Mouse (Mus musculus) lung, embryonic 16.5 days (tissue): ENCODE data around the gene Smarca4. TPM values are rescaled to one million over a fixed set of nuclear protein-coding genes. Genes with fewer than 3 reads are reported as not detected.
"Not testable (repeated sequence)": the region's sequence is repeated elsewhere in the genome, so short reads cannot be mapped to it uniquely, and the experiment has no call there.

Experiments
- ATAC-seq: fragments of 200-750 bp; cut with Nextera tagmentation; 2 replicates; pipeline ENCODE4 v1.8.0; 2017; ENCODE audit warnings: low read depth, mild to moderate bottlenecking, moderate library complexity
- H3K27ac ChIP-seq: fragments of 300-500 bp; sonication (generic); 2 replicates; pipeline ENCODE4 v1.5.1; 2014; ENCODE audit warnings: mild to moderate bottlenecking, control low read depth, low read length
- H3K27me3 ChIP-seq: fragments of 300-500 bp; sonication (generic); 2 replicates; pipeline ENCODE4 v1.6.1; 2014; ENCODE audit warnings: low read depth, low read length, mixed read lengths; ENCODE audit not compliant: control insufficient read depth, insufficient read depth
- H3K36me3 ChIP-seq: fragments of 300-500 bp; sonication (generic); 2 replicates; pipeline ENCODE4 v1.6.1; 2014; ENCODE audit warnings: low read length; ENCODE audit not compliant: control insufficient read depth, insufficient read depth
- H3K4me1 ChIP-seq: fragments of 300-500 bp; sonication (generic); replicated peaks from 2 replicates; pipeline ENCODE4 v1.6.1; 2014; ENCODE audit warnings: low read length, mixed read lengths; ENCODE audit not compliant: control insufficient read depth, insufficient read depth
- H3K4me2 ChIP-seq: fragments of 300-500 bp; sonication (generic); 2 replicates; pipeline ENCODE4 v1.6.1; 2014; ENCODE audit warnings: low read depth, low read length, control low read depth
- H3K4me3 ChIP-seq: fragments of 300-500 bp; sonication (generic); 2 replicates; pipeline ENCODE4 v1.5.1; 2014; ENCODE audit warnings: mild to moderate bottlenecking, low read length, control low read depth
- H3K9ac ChIP-seq: fragments of 300-500 bp; sonication (generic); 2 replicates; pipeline ENCODE4 v1.6.1; 2014; ENCODE audit warnings: low read length, control low read depth
- H3K9me3 ChIP-seq: fragments of 300-500 bp; sonication (generic); 2 replicates; pipeline ENCODE4 v1.6.1; 2016; ENCODE audit warnings: low read length; ENCODE audit not compliant: control insufficient read depth
- WGBS: fragments of 180-500 bp; shearing (Covaris S2); extraction: QIAGEN DNeasy Blood & Tissue Kit; methylation state at CpG from one replicate; pipeline ENCODE4 v1.1.7; 2014; 5-methylcytosine and 5-hydroxymethylcytosine counted together
- polyA plus RNA-seq: library from polyadenylated mRNA; unstranded; fragments of >200 nt; fragmentation: Nextera tagmentation; extraction: Ambion mirVana; gene quantifications from 2 replicates; pipeline ENCODE4 v1.2.1, GENCODE M21; 2015

Smarca4 gene
- polyA plus RNA-seq, 1 experiment from 2014 or later, result 74.0 TPM

DNA sequence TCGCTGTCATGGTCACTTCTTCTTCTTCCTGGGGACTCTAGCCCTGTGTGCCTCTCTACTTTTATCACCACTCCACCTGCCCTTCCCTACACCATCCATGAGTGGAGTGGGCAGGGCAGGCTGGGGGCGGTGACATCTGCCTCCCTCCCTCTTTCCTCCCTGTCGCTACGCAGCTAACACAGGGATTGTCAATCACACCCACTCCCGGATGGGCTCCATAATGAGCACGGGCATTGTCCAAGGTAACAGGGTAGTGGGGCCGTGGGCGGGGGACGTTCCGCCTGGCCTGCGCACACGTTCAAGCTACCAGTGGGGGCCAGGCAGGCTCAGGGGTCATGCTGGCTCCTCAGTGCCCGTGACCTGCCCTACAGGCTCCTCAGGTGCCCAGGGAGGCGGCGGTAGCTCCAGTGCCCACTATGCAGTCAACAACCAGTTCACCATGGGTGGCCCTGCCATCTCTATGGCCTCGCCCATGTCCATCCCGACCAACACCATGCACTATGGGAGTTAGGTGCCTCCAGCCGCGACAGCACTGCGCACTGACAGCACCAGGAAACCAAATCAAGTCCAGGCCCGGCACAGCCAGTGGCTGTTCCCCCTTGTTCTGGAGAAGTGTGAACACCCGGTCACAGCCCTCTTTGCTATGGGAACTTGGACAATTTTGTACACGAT is 28.2 kb upstream of the Smarca4 start:
- H3K36me3 ChIP-seq, result peaks cover 49% of the 10 kb centered on the region
- 83% methylated on average over 23 of the region's 23 CpGs for WGBS
- H3K4me3 ChIP-seq, result no peak overlapping the region
- no peak overlapping the region for H3K9ac ChIP-seq
- H3K4me1 ChIP-seq, result peaks cover 6% of the 10 kb centered on the region; the same call in 1 of the 2 replicates
- H3K27ac ChIP-seq, result no peak overlapping the region
- H3K9me3 ChIP-seq, result no peaks in the 10 kb centered on the region
- no peak overlapping the region for H3K4me2 ChIP-seq
- ATAC-seq, result no peak
- no peaks in the 10 kb centered on the region for H3K27me3 ChIP-seq

DNA sequence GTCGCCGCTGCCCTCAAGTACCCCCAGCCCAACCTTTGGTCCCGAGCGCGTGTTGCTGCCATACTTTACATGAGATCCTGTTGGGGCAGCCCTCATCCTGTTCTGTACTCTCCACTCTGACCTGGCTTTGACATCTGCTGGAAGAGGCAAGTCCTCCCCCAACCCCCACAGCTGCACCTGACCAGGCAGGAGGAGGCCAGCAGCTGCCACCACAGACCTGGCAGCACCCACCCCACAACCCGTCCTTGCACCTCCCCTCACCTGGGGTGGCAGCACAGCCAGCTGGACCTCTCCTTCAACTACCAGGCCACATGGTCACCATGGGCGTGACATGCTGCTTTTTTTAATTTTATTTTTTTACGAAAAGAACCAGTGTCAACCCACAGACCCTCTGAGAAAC is 27.6 kb upstream of the Smarca4 start:
- peaks cover 6% of the 10 kb centered on the region; the same call in 1 of the 2 replicates for H3K4me1 ChIP-seq
- no peak overlapping the region for H3K4me2 ChIP-seq
- H3K4me3 ChIP-seq, result no peak overlapping the region
- no peak for ATAC-seq
- peaks cover 44% of the 10 kb centered on the region for H3K36me3 ChIP-seq
- H3K27ac ChIP-seq, result no peak overlapping the region
- 83% methylated on average over 8 of the region's 8 CpGs for whole genome bisulfite sequencing
- no peak overlapping the region for H3K9ac ChIP-seq
- no peaks in the 10 kb centered on the region for H3K27me3 ChIP-seq
- H3K9me3 ChIP-seq, result no peaks in the 10 kb centered on the region

DNA sequence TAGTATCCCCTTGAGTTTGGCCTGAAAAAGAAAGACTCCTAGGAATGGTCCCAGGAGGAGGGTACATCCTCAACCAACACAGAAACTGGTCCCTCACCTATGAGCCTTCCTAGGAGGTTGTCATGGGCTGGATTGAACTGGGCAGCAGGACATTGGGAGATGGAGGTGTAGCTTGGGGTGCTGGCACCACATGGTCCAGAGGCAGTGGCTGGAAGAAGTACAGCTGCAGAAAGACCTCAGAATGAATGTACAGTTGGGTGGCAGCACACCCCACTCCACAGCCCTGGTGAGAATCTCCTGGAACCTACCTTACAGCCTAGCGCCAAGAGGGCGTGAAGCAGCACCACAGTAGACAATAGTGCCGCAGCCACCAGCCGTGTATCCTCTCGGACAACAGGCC is 26.4 kb upstream of the Smarca4 start:
- H3K36me3 ChIP-seq, result peaks cover 36% of the 10 kb centered on the region
- H3K27me3 ChIP-seq, result no peaks in the 10 kb centered on the region
- WGBS, result 86% methylated on average over 5 of the region's 5 CpGs
- H3K4me2 ChIP-seq, result no peak overlapping the region
- H3K4me1 ChIP-seq, result peaks cover 14% of the 10 kb centered on the region
- no peak overlapping the region for H3K4me3 ChIP-seq
- H3K9me3 ChIP-seq, result no peaks in the 10 kb centered on the region
- no peak overlapping the region for H3K9ac ChIP-seq
- no peak for ATAC-seq
- no peak overlapping the region for H3K27ac ChIP-seq

DNA sequence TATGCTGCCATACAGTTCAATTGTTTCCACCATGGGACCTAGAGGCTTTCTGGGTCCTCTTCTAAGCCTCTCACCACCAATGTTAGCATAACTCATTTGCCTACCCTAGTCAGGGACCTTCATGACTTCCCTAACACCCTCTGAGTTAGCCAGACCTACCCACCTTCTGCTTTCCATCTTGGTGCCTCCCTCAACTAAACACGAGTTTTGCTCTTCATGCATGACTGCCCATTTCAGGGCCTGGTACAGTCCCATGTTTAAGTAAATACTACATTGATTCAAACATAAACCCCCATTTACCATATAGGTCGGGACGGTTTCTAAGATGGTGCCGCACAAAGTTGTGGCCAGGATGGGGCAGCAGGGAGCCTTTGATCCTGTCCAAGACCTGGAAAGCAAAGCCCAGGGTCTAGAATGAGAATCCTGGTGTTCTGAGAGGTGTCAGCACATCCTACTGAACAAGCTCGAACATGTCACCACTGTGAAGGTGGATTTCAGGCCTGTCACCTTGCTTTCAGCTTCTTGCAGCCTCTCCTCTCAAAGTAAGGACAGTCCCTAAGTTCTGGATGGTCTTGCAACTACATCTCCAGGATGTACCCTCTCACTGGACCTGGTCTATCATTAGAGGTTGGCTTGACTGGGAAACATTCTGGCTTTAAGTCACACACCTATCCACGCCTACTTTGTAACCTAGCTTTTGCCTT is 24.7 kb upstream of the Smarca4 start:
- Histone ChIP-seq H3K9ac (no peak overlapping the region), H3K36me3 (peaks cover 31% of the 10 kb centered on the region), H3K9me3 (no peaks in the 10 kb centered on the region), H3K27me3 (no peaks in the 10 kb centered on the region), H3K4me3 (no peak overlapping the region; the same call in 1 of the 2 replicates), H3K27ac (no peak overlapping the region), H3K4me1 (peaks cover 14% of the 10 kb centered on the region), H3K4me2 (peak overlapping the region; percentile 93; the same call in 1 of the 2 replicates)
- ATAC-seq, result no peak
- WGBS, result 80% methylated on average over 6 of the region's 6 CpGs

DNA sequence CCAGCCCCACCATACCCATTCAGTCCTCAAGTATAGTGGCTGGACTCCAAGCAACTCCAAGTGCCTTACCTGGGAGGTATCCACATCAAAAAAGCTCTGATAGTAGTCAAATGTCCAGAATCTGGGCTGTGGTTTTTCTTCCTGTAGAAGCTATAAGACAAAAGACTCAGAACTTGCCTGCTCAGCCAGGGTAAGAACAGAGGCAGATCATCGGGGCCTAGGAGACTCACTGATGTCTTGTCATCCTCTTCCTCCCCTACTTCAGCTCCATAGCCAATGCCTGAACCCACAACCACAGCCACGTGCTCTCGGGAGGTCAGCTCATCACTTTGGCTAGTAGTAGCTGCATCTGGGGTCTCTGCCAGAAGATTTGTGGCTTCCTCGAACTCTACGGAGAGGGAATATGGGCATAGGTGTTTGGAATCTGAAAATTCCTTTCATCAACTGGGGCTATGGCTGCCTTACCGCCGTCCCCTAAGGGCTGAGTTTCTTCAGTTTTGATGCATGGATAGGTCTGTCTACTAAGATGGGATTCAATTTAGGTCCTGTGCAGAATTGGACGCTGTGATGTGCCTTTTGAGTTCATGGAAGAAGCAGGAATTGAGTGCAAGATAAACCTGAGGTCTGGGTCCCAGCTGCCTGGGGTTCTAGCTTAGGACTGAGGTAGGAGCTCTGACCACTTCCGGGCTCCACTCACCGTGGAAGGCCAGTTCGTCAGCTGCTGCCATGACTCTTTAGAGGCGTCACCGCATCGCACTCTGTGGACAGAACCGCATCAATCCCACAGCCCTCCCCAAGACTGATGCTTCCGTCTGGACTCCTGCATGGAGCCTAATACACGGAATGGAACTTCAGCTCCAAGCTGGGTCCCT is 23.9 kb upstream of the Smarca4 start:
- H3K36me3 ChIP-seq, result peaks cover 24% of the 10 kb centered on the region
- WGBS, result 14% methylated on average over 17 of the region's 17 CpGs
- no peaks in the 10 kb centered on the region for H3K27me3 ChIP-seq
- H3K9me3 ChIP-seq, result no peaks in the 10 kb centered on the region
- peak overlapping the region; percentile 93 for H3K4me3 ChIP-seq
- H3K4me2 ChIP-seq, result peak overlapping the region; percentile 93
- ATAC-seq, result peak; percentile 62
- H3K27ac ChIP-seq, result peak overlapping the region; percentile 58
- H3K4me1 ChIP-seq, result peaks cover 14% of the 10 kb centered on the region
- peak overlapping the region; percentile 91 for H3K9ac ChIP-seq

DNA sequence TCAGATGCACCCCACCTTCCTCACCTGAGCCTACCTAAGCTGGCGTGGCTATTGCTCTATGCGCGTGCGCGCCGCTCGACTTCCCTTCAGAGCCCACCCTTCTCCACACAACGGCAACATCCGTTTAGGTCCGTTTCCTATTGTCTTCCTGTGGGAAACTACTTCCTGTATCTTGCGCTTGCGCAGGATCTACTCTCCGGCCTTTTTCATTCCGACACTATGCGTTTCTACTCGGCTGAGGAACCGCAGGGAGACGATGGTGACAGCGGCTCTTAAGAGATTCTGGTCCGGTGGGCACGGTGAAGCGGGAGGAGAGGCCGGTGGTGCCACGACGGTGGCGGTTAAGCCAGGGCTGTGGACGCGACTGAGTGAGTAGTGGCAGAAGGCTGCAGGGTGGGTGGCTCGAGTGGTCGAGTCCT is 23.3 kb upstream of the Smarca4 start, which contains the start of the genes Timm29 and Yipf2:
Gene Timm29, plus strand, starts transcription at position 20 of the 419 bp plus-strand sequence.
Gene Yipf2, minus strand, starts transcription at position 126 of the 419 bp plus-strand sequence.
- peak within 1 kb of the TSS; percentile 91 for H3K9ac ChIP-seq
- peak within 1 kb of the TSS; percentile 93 for H3K4me3 ChIP-seq
- H3K4me1 ChIP-seq, result peaks cover 14% of the 10 kb centered on the region
- H3K27ac ChIP-seq, result peak within 1 kb of the TSS; percentile 58
- peak within 1 kb of the TSS; percentile 93 for H3K4me2 ChIP-seq
- no peaks in the 10 kb centered on the region for H3K27me3 ChIP-seq
- H3K36me3 ChIP-seq, result peaks cover 18% of the 10 kb centered on the region
- H3K9me3 ChIP-seq, result no peaks in the 10 kb centered on the region
- under 1% methylated on average over 30 of the region's 30 CpGs for WGBS
- ATAC-seq, result peak; percentile 94

DNA sequence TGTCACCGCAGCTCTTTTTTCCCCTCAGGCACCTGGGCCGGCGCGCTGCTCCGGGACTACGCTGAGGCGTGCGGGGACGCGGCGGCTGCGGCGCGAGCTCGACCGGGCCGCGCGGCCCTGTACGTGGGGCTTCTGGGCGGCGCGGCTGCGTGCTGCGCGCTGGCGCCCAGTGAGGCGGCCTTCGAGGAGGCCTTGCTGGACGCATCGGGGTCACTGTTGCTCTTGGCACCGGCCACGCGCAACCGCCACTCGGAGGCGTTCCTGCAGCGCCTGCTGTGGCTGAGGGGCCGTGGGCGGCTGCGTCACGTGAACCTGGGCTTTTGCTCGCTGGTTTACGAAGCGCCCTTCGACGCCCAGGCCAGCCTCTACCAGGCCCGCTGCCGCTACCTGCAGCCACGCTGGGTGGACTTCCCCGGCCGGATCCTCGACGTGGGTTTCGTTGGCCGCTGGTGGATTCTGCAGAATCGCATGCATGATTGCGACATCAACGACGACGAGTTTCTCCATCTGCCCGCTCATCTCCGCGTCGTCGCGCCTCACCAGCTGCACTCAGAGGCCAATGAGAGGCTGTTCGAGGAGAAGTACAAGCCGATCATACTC is 22.7 kb upstream of the Smarca4 start:
- ATAC-seq, result peak; percentile 54
- H3K36me3 ChIP-seq, result peaks cover 14% of the 10 kb centered on the region
- no peaks in the 10 kb centered on the region for H3K9me3 ChIP-seq
- H3K4me2 ChIP-seq, result peak overlapping the region; percentile 93
- WGBS, result 2% methylated on average over 66 of the region's 69 CpGs
- H3K9ac ChIP-seq, result peak overlapping the region; percentile 91
- H3K27me3 ChIP-seq, result no peaks in the 10 kb centered on the region
- peak overlapping the region; percentile 45 for H3K27ac ChIP-seq
- H3K4me1 ChIP-seq, result peaks cover 14% of the 10 kb centered on the region
- H3K4me3 ChIP-seq, result peak overlapping the region; percentile 93

DNA sequence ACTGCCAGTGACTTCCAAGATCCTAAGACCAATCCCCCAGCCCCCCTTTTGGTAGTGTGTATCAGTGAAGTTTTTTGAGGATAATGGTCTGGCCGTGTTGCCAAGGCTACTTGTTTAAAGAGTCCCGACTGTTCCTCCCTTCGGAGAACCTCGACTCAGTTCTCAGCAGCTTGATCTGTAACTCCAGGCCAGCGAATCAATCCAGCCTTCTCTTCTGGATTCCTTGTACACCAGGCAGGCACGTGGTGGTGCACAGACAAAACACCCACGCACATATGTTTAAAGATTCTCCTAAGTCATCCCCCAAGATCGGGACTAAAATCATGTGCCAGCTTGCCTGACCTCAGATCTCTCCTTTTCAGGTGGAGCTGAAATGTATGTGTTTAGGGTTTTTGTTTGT is 21.6 kb upstream of the Smarca4 start:
- H3K9ac ChIP-seq, H3K27ac ChIP-seq, H3K27me3 ChIP-seq, H3K4me3 ChIP-seq, H3K36me3 ChIP-seq, ATAC-seq, H3K9me3 ChIP-seq: not testable (repeated sequence)
- WGBS, result 84% methylated on average over 8 of the region's 8 CpGs
- Histone ChIP-seq H3K4me1 (peaks cover 14% of the 10 kb centered on the region), H3K4me2 (peak overlapping the region; percentile 93; the same call in 1 of the 2 replicates)
